Mouse (Mus musculus) neural tube, embryonic 11.5 days (tissue): ENCODE results near the gene Ascc1. TPM values are rescaled to one million over a fixed set of nuclear protein-coding genes. Genes with fewer than 3 reads are reported as not detected.
"Not testable (repeated sequence)": the region's sequence is repeated elsewhere in the genome, so short reads cannot be mapped to it uniquely, and the experiment has no call there.

Experiments used
- ATAC-seq: fragments of 200-750 bp; cut with Nextera tagmentation; 2 replicates; pipeline ENCODE4 v1.8.0; 2017; ENCODE audit warnings: moderate number of reproducible peaks, mild to moderate bottlenecking, moderate TSS enrichment, moderate library complexity; ENCODE audit not compliant: insufficient read depth, low FRiP score, low TSS enrichment
- DNase-seq: peaks from one replicate; pipeline ENCODE4 v3.0.0-alpha.2; 2015; ENCODE audit warnings: low spot score
- H3K27ac ChIP-seq: fragments of 300-500 bp; sonication (generic); 2 replicates; pipeline ENCODE4 v1.5.1; 2014; ENCODE audit warnings: low read depth, mild to moderate bottlenecking, low read length
- H3K27me3 ChIP-seq: fragments of 300-500 bp; sonication (generic); 2 replicates; pipeline ENCODE4 v1.6.1; 2014; ENCODE audit warnings: mild to moderate bottlenecking, low read length, mixed read lengths; ENCODE audit not compliant: control insufficient read depth, insufficient read depth
- H3K36me3 ChIP-seq: fragments of 300-500 bp; sonication (generic); 2 replicates; pipeline ENCODE4 v1.6.1; 2014; ENCODE audit warnings: mild to moderate bottlenecking, low read length, moderate library complexity, mixed read lengths; ENCODE audit not compliant: control insufficient read depth, insufficient read depth
- H3K4me1 ChIP-seq: fragments of 300-500 bp; sonication (generic); 2 replicates; pipeline ENCODE4 v1.6.1; 2014; ENCODE audit warnings: low read length, mixed read lengths; ENCODE audit not compliant: control insufficient read depth, insufficient read depth
- H3K4me2 ChIP-seq: fragments of 300-500 bp; sonication (generic); 2 replicates; pipeline ENCODE4 v1.6.1; 2014; ENCODE audit warnings: low read depth, mild to moderate bottlenecking, moderate library complexity
- H3K4me3 ChIP-seq: fragments of 300-500 bp; sonication (generic); 2 replicates; pipeline ENCODE4 v1.5.1; 2014; ENCODE audit warnings: low read depth, low read length
- H3K9ac ChIP-seq: fragments of 300-500 bp; sonication (generic); 2 replicates; pipeline ENCODE4 v1.6.1; 2014; ENCODE audit warnings: mild to moderate bottlenecking, low read length
- H3K9me3 ChIP-seq: fragments of 300-500 bp; sonication (generic); 2 replicates; pipeline ENCODE4 v1.6.1; 2016; ENCODE audit warnings: low read length; ENCODE audit not compliant: control insufficient read depth
- WGBS: fragments of 180-500 bp; shearing (Covaris S2); extraction: QIAGEN DNeasy Blood & Tissue Kit; methylation state at CpG from one replicate; pipeline ENCODE4 v1.1.7; 2014; 5-methylcytosine and 5-hydroxymethylcytosine counted together
- polyA plus RNA-seq: library from polyadenylated mRNA; unstranded; fragments of >200 nt; fragmentation: Nextera tagmentation; extraction: Ambion mirVana; gene quantifications from 2 replicates; pipeline ENCODE4 v1.2.1, GENCODE M21; 2014

Ascc1 gene
- polyA plus RNA-seq, 1 experiment from 2014 or later = 34.9 TPM

DNA sequence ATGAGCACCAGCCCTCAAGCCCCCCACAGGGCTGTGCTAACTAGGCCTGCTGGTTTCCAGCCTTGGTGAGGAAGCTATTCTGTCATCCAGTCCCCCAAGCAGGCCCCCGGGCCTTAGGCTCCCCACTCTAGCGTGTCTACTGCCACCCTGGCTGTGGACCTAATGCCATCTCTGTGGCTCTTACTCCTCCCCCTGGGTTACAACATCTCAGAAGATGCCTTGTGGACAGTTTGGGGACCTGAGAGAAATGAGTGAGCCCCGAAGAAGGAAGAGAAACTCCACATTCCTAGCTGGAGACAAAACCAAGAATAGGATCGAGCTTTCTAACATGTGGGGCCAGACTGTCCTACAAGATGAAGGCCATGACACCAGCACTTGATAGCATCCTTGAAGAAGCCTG, 127.9 kb downstream of the Ascc1 start:
- no peak for DNase-seq
- Histone ChIP-seq H3K27ac (no peak overlapping the region), H3K9me3 (no peaks in the 10 kb centered on the region), H3K4me1 (no peaks in the 10 kb centered on the region; the same call in 1 of the 2 replicates), H3K4me3 (no peak overlapping the region), H3K4me2 (no peak overlapping the region), H3K9ac (no peak overlapping the region), H3K27me3 (no peaks in the 10 kb centered on the region), H3K36me3 (no peaks in the 10 kb centered on the region)
- ATAC-seq = no peak
- WGBS = 85% methylated on average over 4 of the region's 4 CpGs

DNA sequence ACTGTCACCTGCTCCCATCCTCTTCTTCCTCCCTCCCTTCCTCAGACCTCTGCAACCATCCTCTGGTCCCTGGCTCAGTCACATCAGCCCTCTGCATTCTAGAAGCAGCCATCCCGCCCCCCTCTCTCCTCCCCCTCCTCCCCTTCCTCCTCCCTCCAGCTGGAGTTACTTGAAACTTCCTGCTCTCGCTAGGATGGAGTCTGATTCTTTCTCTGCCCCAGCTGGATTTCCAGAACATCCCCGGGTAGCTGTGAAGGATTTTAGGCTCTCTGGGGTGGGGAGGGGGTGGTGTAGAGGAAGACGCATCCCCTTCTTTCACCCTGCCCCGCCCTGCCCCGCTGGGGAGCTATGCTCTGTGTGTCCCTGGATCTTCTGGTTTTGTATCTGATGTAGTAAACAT, 130.9 kb downstream of the Ascc1 start:
- WGBS = 33% methylated on average over 6 of the region's 6 CpGs
- Histone ChIP-seq H3K4me3 (no peak overlapping the region), H3K4me2 (no peak overlapping the region), H3K27me3 (no peaks in the 10 kb centered on the region), H3K9me3 (no peaks in the 10 kb centered on the region), H3K36me3 (no peaks in the 10 kb centered on the region), H3K27ac (no peak overlapping the region), H3K9ac (no peak overlapping the region), H3K4me1 (no peaks in the 10 kb centered on the region; the same call in 1 of the 2 replicates)
- ATAC-seq (no peak), DNase-seq (no peak)

DNA sequence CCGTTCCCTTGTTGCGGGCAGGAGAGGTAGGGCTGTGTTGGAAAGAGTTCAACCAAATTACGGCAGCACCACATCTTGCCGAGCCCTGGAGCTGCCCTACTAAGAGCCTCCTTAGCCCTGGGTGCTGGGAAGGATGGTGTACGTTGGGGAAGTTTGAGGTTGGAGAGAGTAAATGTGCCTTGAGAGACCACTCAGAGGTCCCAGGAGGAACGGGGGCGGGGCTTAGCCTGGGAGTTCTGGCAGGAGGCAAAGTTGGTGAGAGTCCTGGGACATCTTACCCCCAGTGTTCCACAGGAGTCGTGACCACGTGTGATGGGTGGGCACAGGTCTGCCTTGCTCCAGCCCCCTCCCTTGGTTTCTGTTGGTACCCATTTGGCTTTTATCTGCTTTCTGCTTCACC, 131.6 kb downstream of the Ascc1 start:
- Histone ChIP-seq H3K27ac (no peak overlapping the region), H3K9me3 (no peaks in the 10 kb centered on the region), H3K27me3 (no peaks in the 10 kb centered on the region), H3K9ac (no peak overlapping the region), H3K4me3 (no peak overlapping the region), H3K4me1 (no peaks in the 10 kb centered on the region; the same call in 1 of the 2 replicates), H3K4me2 (no peak overlapping the region), H3K36me3 (no peaks in the 10 kb centered on the region)
- no peak for ATAC-seq
- 52% methylated on average over 9 of the region's 9 CpGs for WGBS
- DNase-seq = no peak

DNA sequence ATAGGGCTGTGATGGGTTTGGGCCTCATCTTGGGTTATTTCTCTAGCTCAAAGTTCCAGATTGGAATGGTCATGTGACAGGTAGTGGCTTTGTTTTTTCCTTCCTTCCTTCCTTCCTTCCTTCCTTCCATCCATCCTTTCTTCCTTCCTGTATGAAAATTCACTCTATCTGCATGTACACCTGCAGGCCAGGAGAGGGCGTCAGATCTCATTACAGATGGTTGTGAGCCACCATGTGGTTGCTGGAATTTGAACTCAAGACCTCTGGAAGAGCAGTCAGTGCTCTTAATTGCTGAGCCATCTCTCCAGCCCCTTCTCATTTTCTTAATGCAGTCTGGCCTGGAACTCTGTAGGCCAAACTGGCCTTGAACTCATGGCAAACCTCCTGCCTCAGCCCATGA, 133.4 kb downstream of the Ascc1 start:
- not testable (repeated sequence) for H3K4me2 ChIP-seq, DNase-seq, H3K36me3 ChIP-seq, H3K4me1 ChIP-seq, H3K27me3 ChIP-seq, H3K9me3 ChIP-seq, H3K9ac ChIP-seq, H3K27ac ChIP-seq, ATAC-seq, H3K4me3 ChIP-seq
- 47% methylated on average over 1 of the region's 1 CpGs for WGBS

DNA sequence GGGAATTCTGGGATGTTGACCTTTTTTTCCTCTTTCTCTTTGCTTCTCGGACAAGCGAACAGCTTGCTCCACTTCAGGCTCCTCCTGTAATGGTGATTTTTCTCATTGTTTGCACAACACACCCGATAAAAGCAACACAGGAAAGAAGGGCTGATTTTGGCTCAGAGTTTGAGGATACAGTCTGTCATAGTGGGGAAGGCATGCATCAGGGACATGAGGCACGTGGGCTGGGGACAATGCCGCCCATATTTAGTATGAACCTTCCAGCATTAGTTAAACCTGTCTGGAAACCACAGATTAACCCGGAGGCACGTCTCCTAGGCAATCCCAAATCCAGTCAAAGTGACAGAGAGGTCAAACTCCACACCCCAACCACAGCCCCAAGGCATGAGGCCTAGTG, 134.3 kb downstream of the Ascc1 start:
- no peak overlapping the region for H3K4me3 ChIP-seq
- no peak overlapping the region for H3K27ac ChIP-seq
- H3K9ac ChIP-seq = no peak overlapping the region
- ATAC-seq (no peak), DNase-seq (no peak)
- no peaks in the 10 kb centered on the region for H3K9me3 ChIP-seq
- H3K4me1 ChIP-seq = no peaks in the 10 kb centered on the region; the same call in 1 of the 2 replicates
- no peak overlapping the region for H3K4me2 ChIP-seq
- no peaks in the 10 kb centered on the region for H3K36me3 ChIP-seq
- no peaks in the 10 kb centered on the region for H3K27me3 ChIP-seq
- 82% methylated on average over 7 of the region's 7 CpGs for whole genome bisulfite sequencing

DNA sequence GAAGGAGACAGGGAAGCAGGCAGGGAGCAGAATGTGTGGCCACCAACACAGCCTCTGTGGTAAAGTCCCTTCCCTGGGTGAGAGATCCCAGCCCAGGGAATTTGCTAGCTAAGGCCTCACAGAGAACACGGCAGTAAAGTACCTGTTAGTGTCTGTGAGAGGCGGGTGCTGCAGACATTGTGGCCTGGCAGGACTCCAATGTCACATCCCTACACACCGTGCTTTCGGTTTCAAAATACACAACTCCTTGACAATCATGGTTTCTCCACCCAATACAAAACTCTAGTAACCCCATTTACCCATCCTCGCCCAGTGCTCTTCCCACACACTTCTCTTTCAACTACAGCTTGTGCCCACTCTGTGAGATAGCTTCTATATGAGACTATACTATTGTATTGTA, 136.1 kb downstream of the Ascc1 start:
- Histone ChIP-seq H3K9me3 (no peaks in the 10 kb centered on the region), H3K36me3 (no peaks in the 10 kb centered on the region), H3K27me3 (no peaks in the 10 kb centered on the region), H3K4me2 (no peak overlapping the region), H3K27ac (no peak overlapping the region), H3K4me1 (no peaks in the 10 kb centered on the region; the same call in 1 of the 2 replicates), H3K4me3 (no peak overlapping the region), H3K9ac (no peak overlapping the region)
- WGBS = 89% methylated on average over 5 of the region's 5 CpGs
- no peak for DNase-seq
- ATAC-seq = no peak

DNA sequence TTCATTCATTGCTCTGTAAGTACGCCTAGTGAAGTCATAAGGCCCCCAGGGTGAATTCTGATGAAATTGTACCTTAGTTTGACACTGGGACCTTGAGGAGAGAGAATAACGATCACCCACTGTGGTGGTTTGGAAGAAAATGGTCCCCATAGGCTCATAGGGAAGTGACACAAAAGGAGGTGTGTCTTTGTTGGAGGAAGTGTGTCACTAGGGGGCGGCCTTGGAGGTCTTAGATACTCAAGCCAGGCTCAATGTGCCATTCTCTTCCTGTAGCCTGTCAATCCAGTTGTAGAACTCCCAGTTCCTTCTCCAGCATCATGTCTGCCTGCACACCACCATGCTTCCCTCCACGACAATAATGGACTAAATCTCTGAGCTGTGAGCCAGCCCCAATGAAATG, 138.1 kb downstream of the Ascc1 start:
- 92% methylated on average over 4 of the region's 4 CpGs for WGBS
- Histone ChIP-seq H3K27me3 (no peaks in the 10 kb centered on the region), H3K36me3 (no peaks in the 10 kb centered on the region), H3K9ac (no peak overlapping the region), H3K4me3 (no peak overlapping the region), H3K27ac (no peak overlapping the region), H3K9me3 (no peaks in the 10 kb centered on the region), H3K4me1 (no peaks in the 10 kb centered on the region), H3K4me2 (no peak overlapping the region)
- DNase-seq (no peak), ATAC-seq (no peak)

DNA sequence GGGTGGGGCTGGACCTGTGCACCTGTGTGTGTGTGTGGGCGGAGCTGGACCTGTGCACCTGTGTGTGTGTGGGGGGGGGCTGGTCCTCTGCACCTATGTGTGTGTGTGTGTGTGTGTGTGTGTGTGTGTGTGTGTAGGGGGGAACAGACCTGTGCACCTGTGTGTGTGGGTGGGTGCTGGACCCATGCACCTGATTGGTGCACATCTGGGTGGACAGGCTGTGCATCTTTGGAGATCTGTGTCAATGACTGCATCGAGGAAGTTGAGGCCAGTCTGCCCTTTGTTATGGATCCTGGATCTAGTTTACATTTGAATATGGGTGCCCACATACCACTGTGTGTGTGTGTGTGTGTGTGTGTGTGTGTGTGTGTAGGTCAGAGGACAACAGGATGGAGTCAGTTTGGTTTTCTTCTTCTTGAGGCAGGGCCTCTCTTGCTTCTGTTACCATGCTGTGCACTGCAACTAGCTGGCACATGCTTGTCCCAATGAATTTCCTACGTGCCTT, 139.1 kb downstream of the Ascc1 start:
- H3K4me1 ChIP-seq = no peaks in the 10 kb centered on the region
- no peak overlapping the region for H3K9ac ChIP-seq
- 88% methylated on average over 3 of the region's 3 CpGs for WGBS
- no peak overlapping the region for H3K4me3 ChIP-seq
- H3K9me3 ChIP-seq = no peaks in the 10 kb centered on the region
- ATAC-seq (no peak), DNase-seq (no peak)
- no peaks in the 10 kb centered on the region for H3K36me3 ChIP-seq
- H3K27me3 ChIP-seq = no peaks in the 10 kb centered on the region
- no peak overlapping the region for H3K4me2 ChIP-seq
- H3K27ac ChIP-seq = no peak overlapping the region

DNA sequence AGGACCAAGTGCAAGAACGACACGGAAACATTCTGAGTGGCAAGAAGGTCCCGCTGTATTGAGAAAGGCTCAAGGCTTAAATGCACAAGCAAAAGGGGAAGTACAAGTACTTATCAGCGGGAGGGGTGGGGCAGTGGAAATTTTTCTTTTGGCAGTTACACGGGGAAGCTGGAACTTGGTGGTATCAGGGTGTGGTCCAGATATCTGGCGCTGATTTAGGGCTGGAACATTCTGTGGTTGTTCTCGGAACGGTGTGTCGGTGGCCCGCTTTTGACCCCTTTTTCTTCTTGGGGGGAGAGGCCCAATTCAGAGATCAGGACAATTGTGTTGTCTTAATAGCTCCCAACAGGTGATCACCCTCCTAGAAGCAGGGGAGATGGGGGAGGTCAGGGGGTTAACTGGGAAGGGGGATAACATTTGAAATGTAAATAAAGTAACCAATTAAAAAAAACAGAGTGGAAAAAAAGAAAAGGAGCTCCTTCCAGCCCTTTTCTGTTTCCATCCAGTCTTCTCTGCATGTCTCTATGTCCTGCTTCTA, 145.0 kb downstream of the Ascc1 start:
- H3K27ac ChIP-seq = not testable (repeated sequence)

More for the DNA sequence above, 145.0 kb downstream of the Ascc1 start:
- not testable (repeated sequence) for ATAC-seq, H3K36me3 ChIP-seq, H3K27me3 ChIP-seq, H3K9ac ChIP-seq, H3K4me3 ChIP-seq, H3K9me3 ChIP-seq, DNase-seq, H3K4me2 ChIP-seq, H3K4me1 ChIP-seq
- WGBS = 74% methylated on average over 10 of the region's 10 CpGs
